Comparison of ENCODE assay signal across 11 mouse cellular contexts in the genomic region with DNA sequence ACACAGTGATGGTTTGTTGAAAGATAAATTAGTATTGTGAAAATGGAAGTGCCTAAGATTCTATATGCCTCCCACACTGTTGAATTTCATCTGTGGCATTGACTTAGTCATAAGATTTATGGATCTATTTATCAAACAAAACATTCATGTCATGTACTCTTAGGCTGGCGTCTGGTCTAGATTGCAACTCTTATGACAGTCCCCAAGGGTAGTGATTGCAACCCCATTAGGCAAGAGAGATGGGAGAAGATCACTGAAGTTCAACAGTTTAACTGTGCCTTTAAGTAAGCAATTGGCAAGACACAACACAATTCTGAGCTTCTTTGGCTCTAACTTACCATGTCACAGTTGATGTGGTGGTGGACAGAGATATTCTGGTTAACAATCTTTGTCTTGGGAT. TPM values are rescaled to one million over a fixed set of nuclear protein-coding genes. Genes with fewer than 3 reads are reported as not detected.
"Had no signal": no experiment of that assay in that cellular context is flagged by ENCODE, and none has a peak within 500 bp of the region (broad histone marks: within the 10 kb centered on the region; RNA-seq: fewer than 3 reads in every experiment).

No protein-coding gene starts in this region.

- DNase-seq: kidney, postnatal 10 days; kidney, postnatal 36 days; liver, embryonic 13.5 days; lung, adult 2 months; right cerebral cortex, adult 18-20 months; right cerebral cortex, postnatal 14 days; right cerebral cortex, postnatal 4 days; thymus, adult 2 months; thymus, postnatal 14 days; thymus, postnatal 4 days had no signal

RNA-seq across cellular contexts. Expression of a gene that starts 36.8 kb away (rescaled TPM):
- total RNA-seq: megakaryocyte, adult 5-6 weeks had no signal
